Mouse (Mus musculus): ENCODE data around the gene Fggy. TPM values are rescaled to one million over a fixed set of nuclear protein-coding genes. Genes with fewer than 3 reads are reported as not detected.

The Fggy gene
- total and polyA plus RNA-seq, 3 experiments, result 3.8 to 9.7 (median 7.4) TPM

DNA sequence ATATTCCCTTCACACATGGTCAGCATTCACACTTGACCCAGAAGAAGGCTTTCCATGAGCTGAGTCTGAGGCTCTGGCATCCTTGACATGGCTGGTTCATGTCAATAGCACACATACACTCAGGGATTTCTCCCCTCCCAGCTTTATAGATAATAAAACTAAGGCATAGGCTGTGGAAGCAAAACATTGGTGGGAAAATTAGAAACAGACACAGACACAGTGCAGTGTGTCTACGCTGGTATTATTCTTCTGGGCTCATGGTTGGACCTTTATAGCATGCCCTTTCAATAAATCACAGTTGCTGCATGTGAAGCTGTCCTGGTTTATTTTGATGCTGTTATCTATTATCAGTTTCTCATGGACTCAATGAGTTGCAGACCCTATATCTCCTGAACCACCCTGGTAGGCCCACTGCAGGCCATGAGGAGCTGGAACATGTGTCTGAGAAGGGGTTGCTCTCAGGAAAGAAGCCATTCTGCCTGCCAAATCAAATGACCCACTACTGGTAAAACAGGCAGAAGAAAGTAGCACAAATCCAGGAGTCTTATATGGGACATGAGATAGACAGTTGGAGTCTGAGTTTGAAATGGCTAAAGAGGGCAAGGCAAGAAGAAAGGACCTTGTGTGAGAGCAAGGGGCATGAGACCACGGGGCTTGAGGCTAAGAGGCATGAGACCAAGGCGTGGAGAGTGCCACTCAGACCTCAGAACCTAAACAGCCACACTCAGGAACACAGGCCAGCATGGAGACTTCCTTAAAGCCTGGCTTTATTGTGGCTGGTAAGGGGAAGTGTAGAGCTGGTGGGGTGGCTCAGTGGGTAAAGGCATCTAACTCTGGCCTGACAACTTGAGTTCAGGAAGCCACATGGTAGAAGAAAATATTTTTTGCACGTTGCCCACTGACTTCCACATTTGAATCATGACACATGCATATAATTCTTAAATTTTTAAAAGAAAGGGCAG is 327.2 kb downstream of the Fggy start:
- DNase-seq, result no peak
- no peaks in the 10 kb centered on the region for H3K4me1 ChIP-seq (ENCODE audit: control insufficient read depth, insufficient read depth, low read length)
- 81% methylated on average over 4 of the region's 4 CpGs for WGBS
- no peaks in the 10 kb centered on the region for H3K27me3 ChIP-seq (ENCODE audit: control insufficient read depth, insufficient read depth, low read length)
- no peaks in the 10 kb centered on the region for H3K36me3 ChIP-seq (ENCODE audit: control insufficient read depth, insufficient read depth, low read length)
- H3K9ac ChIP-seq (ENCODE audit: low read depth, low read length), result no peak overlapping the region
- H3K27ac ChIP-seq, result no peak overlapping the region
- no peak for TF ChIP-seq CTCF (IDR thresholded peaks at IDR 0.05)
- no peak overlapping the region for H3K4me3 ChIP-seq
- intact Hi-C loops (cut with DNase I), result no loop called here
- H3K79me2 ChIP-seq (replicated peaks; ENCODE audit: control insufficient read depth, insufficient read depth, low read length), result no peaks in the 10 kb centered on the region

DNA sequence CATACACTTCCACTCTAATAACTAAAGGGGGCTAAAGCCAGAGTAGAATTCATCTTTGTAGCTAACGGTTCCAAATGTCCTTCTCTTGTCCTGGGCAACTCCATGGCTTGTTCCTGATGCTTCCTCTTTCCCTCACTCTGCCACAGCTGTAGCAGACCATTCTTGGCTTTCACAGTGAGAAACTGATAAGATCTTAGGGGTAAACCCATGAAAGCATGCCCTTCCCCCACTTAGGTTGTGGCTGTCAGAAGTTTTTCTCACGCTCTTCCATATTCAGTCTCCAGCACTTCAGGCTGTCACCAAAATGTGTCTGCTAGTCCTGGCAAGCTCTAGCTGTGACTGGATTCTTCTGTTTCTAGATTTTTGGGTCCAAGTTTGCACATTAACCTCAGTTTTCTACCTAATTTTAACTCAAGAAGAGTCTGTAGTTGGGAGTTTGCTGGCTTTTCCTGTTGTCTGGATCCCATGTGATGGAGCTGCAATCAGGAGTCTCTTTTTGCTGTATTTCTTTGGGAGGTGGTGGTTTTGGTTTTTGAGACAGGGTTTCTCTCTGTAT is 338.0 kb downstream of the Fggy start:
- Histone ChIP-seq H3K9ac (ENCODE audit: low read depth, low read length) (no peak overlapping the region), H3K27me3 (ENCODE audit: control insufficient read depth, insufficient read depth, low read length) (no peaks in the 10 kb centered on the region), H3K4me1 (ENCODE audit: control insufficient read depth, insufficient read depth, low read length) (peaks cover 5% of the 10 kb centered on the region), H3K27ac (no peak overlapping the region), H3K79me2 (replicated peaks; ENCODE audit: control insufficient read depth, insufficient read depth, low read length) (no peaks in the 10 kb centered on the region), H3K4me3 (no peak overlapping the region), H3K36me3 (ENCODE audit: control insufficient read depth, insufficient read depth, low read length) (no peaks in the 10 kb centered on the region)
- intact Hi-C loops (cut with DNase I), result no loop called here
- 70% methylated on average over 2 of the region's 2 CpGs for WGBS
- no peak for DNase-seq
- no peak for TF ChIP-seq EP300 (IDR thresholded peaks at IDR 0.05; ENCODE audit: insufficient read depth, low read depth, low read length)
- no peak for TF ChIP-seq CTCF (IDR thresholded peaks at IDR 0.05)
- TF ChIP-seq POLR2A (IDR thresholded peaks at IDR 0.05; ENCODE audit: insufficient read depth, low read depth, low read length), result no peak

DNA sequence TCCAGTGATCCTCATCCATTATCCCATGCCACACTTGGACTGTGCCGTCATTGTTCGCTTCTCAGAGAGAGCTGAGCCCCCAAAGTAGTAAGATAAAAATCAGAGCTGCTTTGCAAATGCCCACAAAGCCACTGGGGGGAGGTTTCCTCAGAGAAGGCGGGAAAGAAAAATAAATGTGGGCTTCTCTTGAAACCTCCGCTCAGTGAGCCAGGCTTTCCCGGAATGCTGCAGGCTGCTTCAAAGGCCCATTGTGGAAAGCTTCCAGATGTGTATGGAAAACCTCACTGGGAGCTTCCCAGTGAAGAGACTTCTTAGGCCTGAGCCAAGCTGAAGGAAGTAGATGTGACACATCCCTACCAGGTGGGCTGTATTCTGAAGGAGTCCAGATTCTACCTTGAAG is 339.3 kb downstream of the Fggy start:
- intact Hi-C loops (cut with DNase I), result no loop called here
- DNase-seq, result no peak
- no peaks in the 10 kb centered on the region for H3K27me3 ChIP-seq (ENCODE audit: control insufficient read depth, insufficient read depth, low read length)
- 64% methylated on average over 5 of the region's 5 CpGs for WGBS
- H3K4me1 ChIP-seq (ENCODE audit: control insufficient read depth, insufficient read depth, low read length), result peaks cover 5% of the 10 kb centered on the region
- H3K79me2 ChIP-seq (replicated peaks; ENCODE audit: control insufficient read depth, insufficient read depth, low read length), result no peaks in the 10 kb centered on the region
- no peak overlapping the region for H3K27ac ChIP-seq
- H3K9ac ChIP-seq (ENCODE audit: low read depth, low read length), result no peak overlapping the region
- TF ChIP-seq EP300 (IDR thresholded peaks at IDR 0.05; ENCODE audit: insufficient read depth, low read depth, low read length) (no peak), CTCF (IDR thresholded peaks at IDR 0.05) (no peak), POLR2A (IDR thresholded peaks at IDR 0.05; ENCODE audit: insufficient read depth, low read depth, low read length) (no peak)
- no peak overlapping the region for H3K4me3 ChIP-seq
- H3K36me3 ChIP-seq (ENCODE audit: control insufficient read depth, insufficient read depth, low read length), result no peaks in the 10 kb centered on the region

DNA sequence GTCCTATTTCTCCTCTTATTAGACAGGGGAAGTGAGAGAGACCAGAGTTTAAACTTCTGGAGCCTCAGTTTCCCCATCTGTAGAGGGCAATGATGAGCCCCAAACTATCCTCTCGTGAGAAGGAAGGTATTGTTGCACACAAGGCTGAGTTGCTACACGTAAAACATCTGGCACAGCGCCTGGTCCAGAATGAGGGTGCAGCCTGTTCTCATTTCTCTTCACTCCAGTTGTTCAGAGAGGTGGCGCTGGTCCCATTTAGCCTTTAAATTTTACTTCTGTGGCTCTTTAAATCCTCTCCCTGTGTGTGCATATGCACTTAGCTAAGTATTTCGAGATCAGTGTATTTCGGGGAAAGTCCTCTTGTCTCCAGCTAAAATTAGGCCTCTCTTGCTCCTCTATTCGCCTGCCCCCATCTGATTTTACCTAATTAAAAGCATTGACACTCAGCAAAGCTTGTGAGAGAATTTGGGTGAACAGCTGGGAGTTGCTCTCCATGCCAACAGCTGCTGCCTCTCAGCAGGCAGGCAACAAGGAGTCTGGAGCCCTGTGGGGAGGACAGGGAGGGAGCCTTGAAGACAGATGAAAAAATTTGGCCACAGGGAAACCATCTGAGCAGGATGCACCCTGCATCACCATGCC is 340.0 kb downstream of the Fggy start:
- TF ChIP-seq POLR2A (IDR thresholded peaks at IDR 0.05; ENCODE audit: insufficient read depth, low read depth, low read length), result no peak
- no peak for TF ChIP-seq CTCF (IDR thresholded peaks at IDR 0.05)
- TF ChIP-seq EP300 (IDR thresholded peaks at IDR 0.05; ENCODE audit: insufficient read depth, low read depth, low read length), result no peak
- peak; percentile 9 to 20 for DNase-seq
- Histone ChIP-seq H3K27ac (no peak overlapping the region), H3K36me3 (ENCODE audit: control insufficient read depth, insufficient read depth, low read length) (no peaks in the 10 kb centered on the region), H3K4me3 (no peak overlapping the region), H3K79me2 (replicated peaks; ENCODE audit: control insufficient read depth, insufficient read depth, low read length) (no peaks in the 10 kb centered on the region), H3K9ac (ENCODE audit: low read depth, low read length) (no peak overlapping the region), H3K27me3 (ENCODE audit: control insufficient read depth, insufficient read depth, low read length) (no peaks in the 10 kb centered on the region), H3K4me1 (ENCODE audit: control insufficient read depth, insufficient read depth, low read length) (peaks cover 5% of the 10 kb centered on the region)
- 64% methylated on average over 7 of the region's 7 CpGs for WGBS
- intact Hi-C loops (cut with DNase I), result no loop called here

DNA sequence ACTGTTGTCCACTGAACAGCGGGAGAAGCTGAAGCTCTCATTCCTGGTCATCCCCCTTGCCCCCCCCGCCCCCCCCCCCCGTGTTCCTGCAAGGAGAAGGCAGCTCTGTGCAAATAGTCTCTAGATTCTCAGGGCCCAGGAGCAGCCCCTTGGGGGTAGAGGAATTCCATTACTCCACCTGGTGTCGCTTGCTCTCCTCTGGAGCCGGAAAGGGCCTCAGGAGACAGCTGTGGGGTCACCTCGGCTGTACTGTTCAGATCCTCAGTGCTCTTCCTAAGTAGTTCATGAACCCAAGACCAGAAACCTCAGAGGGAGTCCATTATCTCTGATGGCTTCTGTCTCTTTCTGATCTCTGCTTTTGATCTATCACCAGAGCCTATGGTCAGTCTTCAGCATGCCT is 341.4 kb downstream of the Fggy start:
- Histone ChIP-seq H3K9ac (ENCODE audit: low read depth, low read length) (no peak overlapping the region), H3K79me2 (replicated peaks; ENCODE audit: control insufficient read depth, insufficient read depth, low read length) (no peaks in the 10 kb centered on the region), H3K4me1 (ENCODE audit: control insufficient read depth, insufficient read depth, low read length) (peaks cover 5% of the 10 kb centered on the region), H3K36me3 (ENCODE audit: control insufficient read depth, insufficient read depth, low read length) (no peaks in the 10 kb centered on the region), H3K27ac (no peak overlapping the region), H3K4me3 (no peak overlapping the region), H3K27me3 (ENCODE audit: control insufficient read depth, insufficient read depth, low read length) (no peaks in the 10 kb centered on the region)
- no peak for DNase-seq
- intact Hi-C loops (cut with DNase I), result no loop called here
- TF ChIP-seq EP300 (IDR thresholded peaks at IDR 0.05; ENCODE audit: insufficient read depth, low read depth, low read length) (no peak), CTCF (IDR thresholded peaks at IDR 0.05) (no peak), POLR2A (IDR thresholded peaks at IDR 0.05; ENCODE audit: insufficient read depth, low read depth, low read length) (no peak)
- 56% methylated on average over 6 of the region's 6 CpGs for WGBS
